In the genomic region with DNA sequence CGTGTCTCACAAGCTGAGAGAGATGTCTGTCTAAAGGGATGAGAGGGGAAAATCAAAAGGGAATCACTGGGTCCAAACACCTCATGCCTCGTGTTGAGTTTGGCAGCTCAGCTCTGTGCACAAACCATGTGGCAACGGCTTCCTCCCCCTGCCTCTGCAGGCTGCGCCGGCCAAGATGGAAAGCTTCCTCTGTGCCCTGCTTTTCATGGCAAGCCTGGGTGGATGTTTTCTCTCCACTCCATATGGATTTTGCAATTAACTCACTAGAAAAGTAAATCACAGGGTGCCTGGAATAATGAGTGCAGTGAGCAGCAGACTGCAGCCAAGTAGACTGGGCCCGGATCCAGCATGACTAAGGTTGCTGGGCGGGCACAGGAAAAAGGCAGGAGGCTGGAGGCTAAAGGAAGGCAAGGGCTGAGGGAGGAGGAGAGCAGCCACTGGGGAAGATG, we compare ENCODE assay signal across 9 mouse cellular contexts.
A peak's percentile ranks its signal among the peaks of the same experiment; 100 is the strongest.
DNase-seq lines count a peak whose midpoint lies in the region; ATAC-seq and TF ChIP-seq lines count a peak whose summit lies in the region.
"Had no signal": no experiment of that assay in that cellular context is flagged by ENCODE, and none has a peak within 500 bp of the region (broad histone marks: within the 10 kb centered on the region; RNA-seq: fewer than 3 reads in every experiment).

No protein-coding gene starts in this region.

- no peak for TF ChIP-seq CTCF in intestine, postnatal 0 days (IDR thresholded peaks at IDR 0.05; ENCODE audit: low read depth)

- H3K4me3 ChIP-seq in intestine, embryonic 14.5 days (ENCODE audit: low read depth, low read length): no peak overlapping the region
- H3K4me3 ChIP-seq in intestine, postnatal 0 days (ENCODE audit: low read depth, low read length): no peak overlapping the region
- no peak overlapping the region for H3K4me3 ChIP-seq in forebrain, embryonic 10.5 days
- H3K4me3 ChIP-seq in heart, embryonic 13.5 days: no peak overlapping the region
- no peak overlapping the region for H3K4me3 ChIP-seq in limb, embryonic 15.5 days
- H3K4me3 ChIP-seq: erythroblast, embryonic 14.5 days had no signal

- H3K27ac ChIP-seq in intestine, embryonic 14.5 days (ENCODE audit: low read depth): peak overlapping the region; percentile 34
- no peak overlapping the region for H3K27ac ChIP-seq in intestine, postnatal 0 days (ENCODE audit: low read depth, low read length)
- peak overlapping the region; percentile 11; the same call in 1 of the 2 replicates for H3K27ac ChIP-seq in forebrain, embryonic 10.5 days
- peak overlapping the region; percentile 70 for H3K27ac ChIP-seq in heart, embryonic 13.5 days (replicated peaks)
- peak overlapping the region; percentile 75 for H3K27ac ChIP-seq in limb, embryonic 15.5 days

- peak; percentile 53; the same call in 1 of the 2 replicates for ATAC-seq in intestine, embryonic 14.5 days (replicated peaks; ENCODE audit: low FRiP score, low TSS enrichment, low read depth)
- no peak for ATAC-seq in intestine, postnatal 0 days
- ATAC-seq in heart, embryonic 13.5 days (ENCODE audit: extremely low read depth, insufficient number of reproducible peaks, low FRiP score, low TSS enrichment): no peak
- ATAC-seq in limb, embryonic 15.5 days (ENCODE audit: insufficient number of reproducible peaks, low FRiP score, low TSS enrichment, low read depth): peak; percentile 90
- ATAC-seq in activated CD4-positive, CD25-positive, alpha-beta regulatory T cell, adult 4 months: no peak

- H3K4me2 ChIP-seq in intestine, embryonic 14.5 days (ENCODE audit: low read length): no peak overlapping the region
- H3K4me2 ChIP-seq in intestine, postnatal 0 days (replicated peaks; ENCODE audit: low read depth): no peak overlapping the region
- no peak overlapping the region for H3K4me2 ChIP-seq in heart, embryonic 13.5 days
- H3K4me2 ChIP-seq in limb, embryonic 15.5 days: peak overlapping the region; percentile 8; the same call in 1 of the 2 replicates

- no peaks in the 10 kb centered on the region for H3K27me3 ChIP-seq in intestine, embryonic 14.5 days (replicated peaks; ENCODE audit: control insufficient read depth, insufficient read depth, low read length)
- no peaks in the 10 kb centered on the region for H3K27me3 ChIP-seq in intestine, postnatal 0 days (replicated peaks; ENCODE audit: control insufficient read depth, insufficient read depth, low read length)
- H3K27me3 ChIP-seq in forebrain, embryonic 10.5 days (ENCODE audit: poor library complexity, severe bottlenecking): peaks cover 4% of the 10 kb centered on the region; the same call in 1 of the 2 replicates
- peaks cover 40% of the 10 kb centered on the region for H3K27me3 ChIP-seq in heart, embryonic 13.5 days (replicated peaks)
- H3K27me3 ChIP-seq in limb, embryonic 15.5 days: no peaks in the 10 kb centered on the region

- H3K36me3 ChIP-seq in intestine, embryonic 14.5 days (ENCODE audit: control insufficient read depth, insufficient read depth, low read length): no peaks in the 10 kb centered on the region
- no peaks in the 10 kb centered on the region for H3K36me3 ChIP-seq in intestine, postnatal 0 days (ENCODE audit: control insufficient read depth, insufficient read depth)
- H3K36me3 ChIP-seq in forebrain, embryonic 10.5 days (replicated peaks): 0 out of 2 replicates have a peak, but pooled peaks cover 2% of the 10 kb centered on the region
- H3K36me3 ChIP-seq in heart, embryonic 13.5 days: no peaks in the 10 kb centered on the region
- H3K36me3 ChIP-seq in limb, embryonic 15.5 days: no peaks in the 10 kb centered on the region

- WGBS in intestine, embryonic 14.5 days: 31% methylated on average over 7 of the region's 7 CpGs
- WGBS in intestine, postnatal 0 days: 52% methylated on average over 7 of the region's 7 CpGs
- 88% methylated on average over 7 of the region's 7 CpGs for WGBS in forebrain, embryonic 10.5 days
- WGBS in heart, embryonic 13.5 days: 49% methylated on average over 7 of the region's 7 CpGs
- WGBS in limb, embryonic 15.5 days: 13% methylated on average over 7 of the region's 7 CpGs

- H3K4me1 ChIP-seq in intestine, embryonic 14.5 days (replicated peaks; ENCODE audit: control insufficient read depth, insufficient read depth, low read length): peaks cover 15% of the 10 kb centered on the region
- no peaks in the 10 kb centered on the region for H3K4me1 ChIP-seq in intestine, postnatal 0 days (replicated peaks; ENCODE audit: control insufficient read depth, insufficient read depth, low read length)
- peaks cover 34% of the 10 kb centered on the region for H3K4me1 ChIP-seq in forebrain, embryonic 10.5 days
- H3K4me1 ChIP-seq in heart, embryonic 13.5 days: peaks cover 16% of the 10 kb centered on the region
- peaks cover 35% of the 10 kb centered on the region for H3K4me1 ChIP-seq in limb, embryonic 15.5 days

- no peak overlapping the region for H3K9ac ChIP-seq in intestine, embryonic 14.5 days (ENCODE audit: low read length)
- H3K9ac ChIP-seq in intestine, postnatal 0 days (ENCODE audit: low read depth, low read length): no peak overlapping the region
- no peak overlapping the region for H3K9ac ChIP-seq in heart, embryonic 13.5 days
- H3K9ac ChIP-seq in limb, embryonic 15.5 days: no peak overlapping the region

- no peaks in the 10 kb centered on the region for H3K9me3 ChIP-seq in intestine, embryonic 14.5 days (ENCODE audit: control insufficient read depth, low read length)
- no peaks in the 10 kb centered on the region for H3K9me3 ChIP-seq in intestine, postnatal 0 days (ENCODE audit: control insufficient read depth)
- H3K9me3 ChIP-seq in forebrain, embryonic 10.5 days: no peaks in the 10 kb centered on the region
- no peaks in the 10 kb centered on the region for H3K9me3 ChIP-seq in heart, embryonic 13.5 days
- H3K9me3 ChIP-seq in limb, embryonic 15.5 days: no peaks in the 10 kb centered on the region

- peak; percentile 64 for DNase-seq in intestine, embryonic 14.5 days (ENCODE audit: low spot score)
- DNase-seq in forebrain, embryonic 10.5 days (ENCODE audit: extremely low spot score, low spot score): no peak
- DNase-seq in kidney, postnatal 14 days: peak; percentile 84
- peak; percentile 87 for DNase-seq in right cerebral cortex, postnatal 25 days

Comparison
In these comparisons a context has a peak if more than half of its experiments do, and no peak if none do; other contexts are left out.
1. ATAC-seq: peak in intestine, embryonic 14.5 days (single experiment) and limb, embryonic 15.5 days (single experiment); none in intestine, postnatal 0 days (single experiment), heart, embryonic 13.5 days (single experiment) and activated CD4-positive, CD25-positive, alpha-beta regulatory T cell, adult 4 months (single experiment).